Mouse (Mus musculus): ENCODE data around the gene Lurap1l. TPM values are rescaled to one million over a fixed set of nuclear protein-coding genes. Genes with fewer than 3 reads are reported as not detected.

Gene Lurap1l
- total RNA-seq, 2 experiments from 2014 or later = 0.92 to 1.5 TPM

- peak in 1 of 2 experiments; percentile 8 for DNase-seq
Observed at GRCm38 (mm10) chr4:80917128-80917527, 6.7 kb downstream of the Lurap1l start.

GRCm38 (mm10) chr4:80917812-80918211, 7.4 kb downstream of the Lurap1l start:
- DNase-seq = no peak

GRCm38 (mm10) chr4:80918526-80919129, 8.2 kb downstream of the Lurap1l start:
- no peak for DNase-seq

DNA sequence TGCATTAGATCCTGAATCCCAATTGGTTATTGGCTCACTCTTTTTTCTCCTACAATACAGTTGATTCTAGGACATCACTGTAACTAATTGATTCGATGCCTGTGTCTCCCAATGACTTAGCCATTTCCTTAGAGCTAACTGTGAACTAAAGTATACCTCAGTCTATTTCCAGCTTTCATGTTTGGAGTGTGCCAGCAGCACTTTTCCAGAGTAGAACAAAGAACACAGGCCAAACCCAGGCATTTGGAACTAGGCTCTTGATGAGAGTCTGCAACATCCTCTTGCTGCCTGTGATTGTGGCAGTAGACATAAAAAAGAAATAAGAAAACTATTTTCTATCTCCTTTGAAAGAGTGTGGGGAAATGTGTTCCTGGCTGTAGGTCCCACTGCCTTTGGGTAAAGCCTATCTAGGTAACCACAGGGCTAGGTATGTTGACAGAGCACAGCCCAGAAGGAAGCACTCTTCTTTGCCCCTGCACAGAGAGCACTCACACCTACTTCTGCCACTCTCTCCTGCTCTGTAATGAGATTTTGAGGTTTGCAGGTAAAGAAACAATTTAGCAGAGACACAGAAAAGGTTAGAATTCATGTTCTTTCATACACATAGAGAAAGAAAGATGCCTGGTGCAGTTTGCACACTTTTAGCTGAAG, 8.9 kb downstream of the Lurap1l start:
- DNase-seq = no peak

GRCm38 (mm10) chr4:80921646-80922489, 11.4 kb downstream of the Lurap1l start:
- peak; percentile 2 to 9 for DNase-seq

GRCm38 (mm10) chr4:80922654-80923053, 12.2 kb downstream of the Lurap1l start:
- no peak for DNase-seq

- DNase-seq = no peak
Observed at GRCm38 (mm10) chr4:80924815-80925214, 14.4 kb downstream of the Lurap1l start.

GRCm38 (mm10) chr4:80925752-80926519, 15.5 kb downstream of the Lurap1l start:
- no peak for DNase-seq

DNA sequence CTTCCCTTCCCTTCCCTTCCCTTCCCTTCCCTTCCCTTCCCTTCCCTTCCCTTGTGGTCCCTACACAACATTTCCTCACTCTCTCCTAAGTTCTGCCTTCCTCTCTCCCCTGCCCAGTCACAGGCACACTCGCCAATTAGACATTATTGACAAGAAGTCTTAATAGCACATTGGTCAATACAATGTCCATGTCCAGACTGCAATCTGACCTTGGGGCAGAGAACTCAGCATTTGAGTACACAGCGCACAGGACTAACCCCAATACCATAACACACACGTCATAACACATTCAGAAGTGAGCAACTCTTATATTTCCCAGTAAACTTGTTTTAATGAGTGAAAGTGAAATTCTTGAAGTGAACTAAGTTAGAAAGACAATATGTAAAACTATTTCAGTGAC, 24.3 kb downstream of the Lurap1l start:
- no peak for DNase-seq

GRCm38 (mm10) chr4:80939115-80939514, 28.7 kb downstream of the Lurap1l start:
- no peak for DNase-seq

DNA sequence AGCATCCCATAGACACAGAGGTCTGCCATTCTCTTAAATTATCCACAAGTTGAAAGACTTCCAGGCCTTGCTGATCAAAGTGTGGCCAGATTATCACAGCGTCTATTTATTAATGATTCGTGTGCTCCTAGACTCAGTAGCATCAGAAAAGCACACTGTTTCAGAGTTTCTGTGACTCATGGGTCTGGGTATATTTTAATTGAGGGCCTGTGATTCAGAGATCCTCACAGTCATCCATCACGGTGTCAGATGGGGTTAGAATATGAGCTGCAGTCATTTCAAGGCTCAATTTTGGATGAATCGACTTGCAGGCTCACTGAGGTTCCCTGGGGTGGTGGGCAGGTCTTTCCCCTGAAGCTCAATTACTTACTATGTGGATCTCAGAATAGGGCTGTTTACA, 30.5 kb downstream of the Lurap1l start:
- DNase-seq = no peak

- no peak for DNase-seq
Observed at GRCm38 (mm10) chr4:80941978-80942377, 31.5 kb downstream of the Lurap1l start.

GRCm38 (mm10) chr4:80944605-80945004, 34.2 kb downstream of the Lurap1l start:
- DNase-seq = no peak

DNA sequence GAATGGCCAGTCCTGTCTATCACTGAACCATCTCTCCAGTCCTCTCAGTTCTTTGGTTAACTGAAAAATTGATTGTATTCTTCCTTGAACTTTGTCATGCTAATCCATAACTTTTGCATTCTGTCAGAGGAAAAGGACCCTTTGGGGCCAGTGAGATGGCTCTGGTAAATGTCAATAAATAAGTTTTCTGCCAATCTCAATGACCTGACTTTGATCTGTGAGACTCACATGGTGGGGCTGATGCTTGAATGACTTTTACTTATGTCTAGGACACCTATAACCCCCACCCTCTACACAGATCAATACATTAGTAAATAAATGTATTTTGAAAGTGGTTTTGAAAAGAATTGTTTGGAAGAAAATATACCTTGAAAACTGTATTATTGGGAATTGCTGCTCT, 38.7 kb downstream of the Lurap1l start:
- DNase-seq = no peak

GRCm38 (mm10) chr4:80949720-80950119, 39.3 kb downstream of the Lurap1l start:
- DNase-seq = no peak

DNA sequence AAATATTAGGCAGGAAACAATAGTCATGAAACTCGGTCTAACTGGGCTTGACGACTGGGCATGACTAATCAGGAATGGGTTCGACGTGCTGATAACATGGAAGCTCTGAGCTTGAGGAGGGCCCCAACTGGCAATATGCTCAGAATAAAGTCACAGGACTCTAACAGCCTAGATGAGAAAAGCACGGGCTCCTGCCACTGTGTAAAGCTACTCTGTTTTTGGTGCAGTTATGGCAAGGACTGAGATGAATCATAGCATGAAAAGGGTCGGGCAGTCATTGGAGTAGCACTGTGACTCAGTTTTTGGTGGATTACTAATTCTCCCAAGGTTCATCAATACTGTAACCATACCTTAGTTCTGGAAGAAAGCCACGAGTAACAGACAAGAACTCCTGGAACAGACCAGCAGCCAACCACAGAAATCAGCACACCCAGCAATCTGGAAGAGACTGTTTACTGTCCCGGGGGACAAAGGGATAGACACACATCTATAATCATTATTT, 39.9 kb downstream of the Lurap1l start:
- DNase-seq = no peak

DNA sequence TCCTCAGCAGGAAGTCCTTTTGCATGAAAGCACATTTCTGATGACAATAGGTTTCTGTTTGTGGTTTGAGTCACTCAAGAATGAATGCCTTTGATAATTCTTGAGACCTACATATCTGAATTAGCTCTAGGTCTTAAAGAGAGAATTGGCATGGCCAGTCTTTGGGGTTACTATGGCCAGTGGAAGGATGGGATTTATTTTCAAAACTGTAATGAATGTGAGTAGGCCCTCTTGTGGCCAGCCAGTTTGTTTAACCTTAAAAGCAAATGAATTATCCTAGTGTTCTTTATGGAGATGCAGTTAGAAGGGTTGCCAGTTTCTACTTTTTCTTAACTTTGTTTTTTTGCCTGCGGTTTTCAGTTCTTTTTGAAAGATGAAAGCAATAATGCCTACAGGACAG, 42.2 kb downstream of the Lurap1l start:
- no peak for DNase-seq

GRCm38 (mm10) chr4:80955942-80956341, 45.5 kb downstream of the Lurap1l start:
- no peak for DNase-seq

DNA sequence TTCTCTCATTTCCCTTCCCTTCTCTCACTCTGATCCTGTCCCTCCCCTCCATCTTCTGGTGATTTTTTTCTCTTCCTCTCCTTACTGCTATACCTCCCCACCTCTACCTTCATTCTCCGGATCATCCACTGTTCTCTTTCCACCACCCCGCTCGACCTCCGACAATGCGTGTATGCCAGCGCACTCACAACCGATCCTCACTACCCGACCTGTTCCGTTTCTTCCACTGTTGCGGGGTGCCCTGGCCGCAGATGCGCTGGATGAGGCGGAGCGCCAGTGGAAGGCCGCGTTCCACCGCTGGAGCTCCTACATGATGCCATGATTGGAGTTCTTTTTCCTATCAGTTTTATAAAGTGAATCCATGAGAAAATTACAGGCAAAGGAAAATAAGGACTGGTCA, 57.1 kb downstream of the Lurap1l start:
- DNase-seq = no peak

GRCm38 (mm10) chr4:80971846-80972245, 61.4 kb downstream of the Lurap1l start:
- DNase-seq = no peak

DNA sequence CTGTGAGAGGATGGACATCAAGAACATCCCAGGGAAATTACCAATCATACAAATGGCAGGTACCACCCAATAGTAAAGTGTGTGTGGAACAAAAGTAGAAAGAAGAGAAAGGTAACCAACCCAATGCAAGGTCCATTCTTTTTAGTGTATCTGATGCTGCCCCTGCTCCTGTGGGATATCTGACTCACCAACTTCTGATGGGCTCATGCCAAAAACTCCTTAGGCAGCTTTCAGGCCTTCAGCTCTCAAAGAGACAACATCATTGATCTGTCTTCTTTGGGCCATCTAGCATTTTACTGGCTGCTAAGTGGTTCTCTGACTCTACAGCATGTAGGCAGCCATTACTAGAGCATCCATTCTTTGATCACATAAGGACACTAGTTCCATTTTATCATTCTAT, 63.5 kb downstream of the Lurap1l start:
- DNase-seq = no peak

DNA sequence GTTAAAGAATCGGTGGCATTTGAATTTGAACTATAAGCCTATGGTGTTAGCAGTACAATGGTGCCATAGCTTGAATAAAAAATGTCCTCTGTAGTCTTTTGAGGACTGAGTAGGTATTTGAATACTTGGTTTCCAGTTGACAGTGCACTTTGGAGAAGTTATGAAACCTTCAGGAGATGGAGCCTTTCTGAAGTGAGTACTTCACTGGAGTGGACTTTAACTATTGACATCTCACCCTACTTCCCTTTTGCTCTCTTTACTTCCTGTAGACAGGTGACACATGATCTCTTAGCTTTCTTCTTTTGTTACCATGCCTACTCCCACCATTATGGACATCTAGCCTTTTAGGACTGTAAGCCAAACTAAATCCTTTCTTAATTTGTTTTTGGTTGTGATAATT, 80.4 kb downstream of the Lurap1l start:
- no peak for DNase-seq

All from heart, adult 18-20 months (tissue).